Mouse (Mus musculus) lung, postnatal 0 days (tissue): ENCODE measurements at regions not wholly inside any gene's neighbourhood (a gene's known extent, or its start where the extent isn't known, plus 50 kb on each side); places are given as distances from the start of the nearest gene placed in this dataset.

Experiments used
- CTCF ChIP-seq: IDR thresholded peaks from 2 replicates; pipeline ENCODE4 v1.5.1; 2016; ENCODE audit warnings: antibody characterized with exemption, mild to moderate bottlenecking
- EP300 ChIP-seq: IDR thresholded peaks from 2 replicates; pipeline ENCODE4 v1.6.1; 2016; ENCODE audit warnings: antibody characterized with exemption, mild to moderate bottlenecking, control low read depth

- TF ChIP-seq CTCF (no peak), EP300 (no peak)
Measured at GRCm38 (mm10) chr1:88907766-88908463, 162.3 kb upstream of the Sh3bp4 start.
